In genomic region chr9:62817099-62817571, GRCm38 (mm10) we compare ENCODE assay signal across 10 mouse cellular contexts. TPM values are rescaled to one million over a fixed set of nuclear protein-coding genes. Genes with fewer than 3 reads are reported as not detected.
DNase-seq lines count a peak whose midpoint lies in the region; ATAC-seq and TF ChIP-seq lines count a peak whose summit lies in the region.
"Had no signal": no experiment of that assay in that cellular context is flagged by ENCODE, and none has a peak within 500 bp of the region (broad histone marks: within the 10 kb centered on the region; RNA-seq: fewer than 3 reads in every experiment).

No protein-coding gene starts in this region.

- H3K4me1 ChIP-seq in forebrain, embryonic 12.5 days = peaks cover 8% of the 10 kb centered on the region
- H3K4me1 ChIP-seq in forebrain, embryonic 10.5 days = peaks cover 12% of the 10 kb centered on the region
- 0 out of 2 replicates have a peak, but pooled peaks cover 6% of the 10 kb centered on the region for H3K4me1 ChIP-seq in forebrain, postnatal 0 days (ENCODE audit: insufficient read depth)

- WGBS in forebrain, embryonic 12.5 days = 65% methylated on average over 12 of the region's 12 CpGs
- 81% methylated on average over 12 of the region's 12 CpGs for WGBS in forebrain, embryonic 10.5 days
- WGBS in forebrain, postnatal 0 days = 39% methylated on average over 12 of the region's 12 CpGs

- no peak for TF ChIP-seq POLR2A in myocyte (IDR thresholded peaks at IDR 0.05; ENCODE audit: insufficient read length, low read depth)

- H3K27ac ChIP-seq in forebrain, embryonic 12.5 days = peak overlapping the region; percentile 43; the same call in 1 of the 2 replicates
- H3K27ac ChIP-seq in forebrain, embryonic 10.5 days = no peak overlapping the region
- H3K27ac ChIP-seq in forebrain, postnatal 0 days (ENCODE audit: low read depth, low read length) = peak overlapping the region; percentile 35; the same call in 1 of the 2 replicates
- H3K27ac ChIP-seq: embryonic facial prominence, embryonic 12.5 days; lung, embryonic 15.5 days had no signal

- H3K9me3 ChIP-seq in forebrain, embryonic 12.5 days = no peaks in the 10 kb centered on the region
- no peaks in the 10 kb centered on the region for H3K9me3 ChIP-seq in forebrain, embryonic 10.5 days
- H3K9me3 ChIP-seq in forebrain, postnatal 0 days (ENCODE audit: low read length) = no peaks in the 10 kb centered on the region
- H3K9me3 ChIP-seq: embryonic facial prominence, embryonic 12.5 days; lung, embryonic 15.5 days had no signal

- DNase-seq in forebrain, embryonic 10.5 days (ENCODE audit: extremely low spot score, low spot score) = no peak
- DNase-seq in lung, postnatal 14 days = peak; percentile 44
- no peak for DNase-seq in lung, postnatal 25 days (ENCODE audit: low spot score)
- peak; percentile 58 for DNase-seq in forebrain, postnatal 0 days
- no peak for DNase-seq in adrenal gland, adult (ENCODE audit: inconsistent age in 2 of 2, low spot score in 1 of 2)
- DNase-seq in thymus, postnatal 14 days = no peak

- H3K27me3 ChIP-seq in forebrain, embryonic 12.5 days = no peaks in the 10 kb centered on the region
- H3K27me3 ChIP-seq in forebrain, embryonic 10.5 days (ENCODE audit: poor library complexity, severe bottlenecking) = no peaks in the 10 kb centered on the region
- H3K27me3 ChIP-seq in forebrain, postnatal 0 days (ENCODE audit: insufficient read depth, low read length) = no peaks in the 10 kb centered on the region
- no peaks in the 10 kb centered on the region for H3K27me3 ChIP-seq in myocyte (ENCODE audit: control insufficient read depth, insufficient read depth, insufficient read length)
- H3K27me3 ChIP-seq: embryonic facial prominence, embryonic 12.5 days; lung, embryonic 15.5 days had no signal

- no peak for TF ChIP-seq CTCF in forebrain, postnatal 0 days (IDR thresholded peaks at IDR 0.05; ENCODE audit: low read depth)

- 0 out of 2 replicates have a peak overlapping the region, but pooled peaks have one; percentile 22 for H3K9ac ChIP-seq in forebrain, embryonic 12.5 days
- H3K9ac ChIP-seq in forebrain, postnatal 0 days = no peak overlapping the region
- H3K9ac ChIP-seq: embryonic facial prominence, embryonic 12.5 days; lung, embryonic 15.5 days had no signal

- no peaks in the 10 kb centered on the region for H3K79me2 ChIP-seq in myocyte (ENCODE audit: control insufficient read depth, insufficient read depth)

- no peak overlapping the region for H3ac ChIP-seq in myocyte (ENCODE audit: control insufficient read depth, insufficient read length)

- H3K4me3 ChIP-seq in forebrain, embryonic 12.5 days (replicated peaks) = no peak overlapping the region
- H3K4me3 ChIP-seq in forebrain, embryonic 10.5 days = no peak overlapping the region
- no peak overlapping the region for H3K4me3 ChIP-seq in forebrain, postnatal 0 days (ENCODE audit: low read depth, low read length)
- no peak overlapping the region for H3K4me3 ChIP-seq in myocyte
- H3K4me3 ChIP-seq: embryonic facial prominence, embryonic 12.5 days; lung, embryonic 15.5 days had no signal

- no peak overlapping the region for H3K4me2 ChIP-seq in forebrain, embryonic 12.5 days
- H3K4me2 ChIP-seq in forebrain, postnatal 0 days (ENCODE audit: low read depth) = no peak overlapping the region
- H3K4me2 ChIP-seq in myocyte (ENCODE audit: low read depth) = peak overlapping the region; percentile 53
- H3K4me2 ChIP-seq: embryonic facial prominence, embryonic 12.5 days; lung, embryonic 15.5 days had no signal

- 0 out of 2 replicates have a peak, but pooled peaks have one; percentile 23 for ATAC-seq in forebrain, embryonic 12.5 days (ENCODE audit: low FRiP score)
- peak; percentile 36 for ATAC-seq in forebrain, postnatal 0 days

- no peaks in the 10 kb centered on the region for H3K36me3 ChIP-seq in forebrain, embryonic 12.5 days (replicated peaks)
- H3K36me3 ChIP-seq in forebrain, embryonic 10.5 days (replicated peaks) = no peaks in the 10 kb centered on the region
- no peaks in the 10 kb centered on the region for H3K36me3 ChIP-seq in forebrain, postnatal 0 days (ENCODE audit: insufficient read depth)
- no peaks in the 10 kb centered on the region for H3K36me3 ChIP-seq in myocyte (ENCODE audit: control insufficient read depth, insufficient read depth)
- H3K36me3 ChIP-seq: embryonic facial prominence, embryonic 12.5 days; lung, embryonic 15.5 days had no signal

TF ChIP-seq in myocyte, 11 proteins besides CTCF, POLR2A, EP300 and RAD21:
- TF ChIP-seq MYOD1 (IDR thresholded peaks at IDR 0.05; ENCODE audit: control insufficient read depth in 1 of 3, insufficient read length in 2 of 3, low read depth in 2 of 3) = peak in 2 of 3 experiments; percentile 53 to 77
- TF ChIP-seq E2F4 (IDR thresholded peaks at IDR 0.05; ENCODE audit: insufficient read depth) = no peak
- peak; percentile 93 for TF ChIP-seq USF1 (IDR thresholded peaks at IDR 0.05; ENCODE audit: low read depth)
TF ChIP-seq in myocyte: peak in this region for 2.

RNA-seq across cellular contexts. Expression of gene Fem1b, which starts 5.4 kb away (rescaled TPM):
- polyA plus RNA-seq in forebrain, embryonic 12.5 days (2016; fragmentation: Nextera tagmentation; extraction: Ambion mirVana) = 56.6 and 59.0 TPM in 2 replicates
- polyA plus RNA-seq in forebrain, embryonic 10.5 days (2016; fragmentation: Nextera tagmentation; extraction: Ambion mirVana) = 33.8 and 35.2 TPM in 2 replicates
- total RNA-seq in forebrain, postnatal 0 days (2014; rRNA removed) = 150 and 191 TPM in 2 replicates
- 24.3 and 29.4 TPM in 2 replicates for polyA plus RNA-seq in forebrain, postnatal 0 days (2015; fragmentation: Nextera tagmentation; extraction: Ambion mirVana)
- 16.5 TPM for polyA plus RNA-seq in myocyte (2012; fragmentation: generic; extraction: Trizol)

RNA-seq across cellular contexts. Expression of gene Cln6, which starts 21.4 kb away (rescaled TPM):
- 8.5 and 9.8 TPM in 2 replicates for polyA plus RNA-seq in forebrain, embryonic 12.5 days (2016; fragmentation: Nextera tagmentation; extraction: Ambion mirVana)
- 14.9 and 16.5 TPM in 2 replicates for polyA plus RNA-seq in forebrain, embryonic 10.5 days (2016; fragmentation: Nextera tagmentation; extraction: Ambion mirVana)
- total RNA-seq in forebrain, postnatal 0 days (2014; rRNA removed) = 9.2 and 9.7 TPM in 2 replicates
- polyA plus RNA-seq in forebrain, postnatal 0 days (2015; fragmentation: Nextera tagmentation; extraction: Ambion mirVana) = 5.6 and 6.8 TPM in 2 replicates
- 25.9 TPM for polyA plus RNA-seq in myocyte (2012; fragmentation: generic; extraction: Trizol)

RNA-seq across cellular contexts. Expression of gene Calml4, which starts 40.7 kb away (rescaled TPM):
- 1.8 and 3.1 TPM in 2 replicates for polyA plus RNA-seq in forebrain, embryonic 12.5 days (2016; fragmentation: Nextera tagmentation; extraction: Ambion mirVana)
- 0.21 and 0.48 TPM in 2 replicates for polyA plus RNA-seq in forebrain, embryonic 10.5 days (2016; fragmentation: Nextera tagmentation; extraction: Ambion mirVana)
- 2.6 and 6.5 TPM in 2 replicates for total RNA-seq in forebrain, postnatal 0 days (2014; rRNA removed)
- polyA plus RNA-seq in forebrain, postnatal 0 days (2015; fragmentation: Nextera tagmentation; extraction: Ambion mirVana) = 13.0 and 13.5 TPM in 2 replicates
- 14.0 TPM for polyA plus RNA-seq in myocyte (2012; fragmentation: generic; extraction: Trizol)

Comparison
In these comparisons a context has a peak if more than half of its experiments do, and no peak if none do; other contexts are left out.
1. DNase-seq: peak in lung, postnatal 14 days (single experiment) and forebrain, postnatal 0 days (single experiment); none in forebrain, embryonic 10.5 days (single experiment), lung, postnatal 25 days (single experiment), adrenal gland, adult (0 of 2) and thymus, postnatal 14 days (single experiment).